Mouse (Mus musculus): ENCODE results near the gene Fam20c.

Fam20c gene

DNA sequence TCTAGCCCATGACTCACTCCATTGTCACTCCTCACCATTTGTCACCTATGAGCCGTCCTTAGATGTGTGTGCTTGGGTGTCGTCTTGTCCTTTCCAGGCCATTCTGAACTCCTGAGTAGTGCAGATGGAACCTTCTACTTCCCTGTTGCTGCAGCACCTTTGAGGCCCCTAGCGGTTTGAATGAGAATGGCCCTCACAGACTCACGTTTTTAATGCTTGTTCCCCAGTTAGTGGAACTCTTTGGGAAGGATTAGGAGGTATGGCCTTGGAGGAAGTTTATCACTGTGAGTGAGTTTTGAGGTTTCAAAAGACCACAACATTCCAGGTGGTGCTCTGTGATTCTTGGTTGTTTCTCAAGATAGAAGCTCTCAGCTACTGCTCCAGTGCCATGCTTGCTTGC, 97.8 kb downstream of the Fam20c start:
- in situ Hi-C loops (cut with MboI; ENCODE audit: low pct_unique_long_range_greater_than_20kb in 1 of 2, low sequenced_read_pairs in 2 of 2, unreplicated experiment in 1 of 2) = loop anchor here in 1 of 2 experiments (5.0 kb wide), 1 partner anchor 325 kb away; no protein-coding TSS in a partner anchor

DNA sequence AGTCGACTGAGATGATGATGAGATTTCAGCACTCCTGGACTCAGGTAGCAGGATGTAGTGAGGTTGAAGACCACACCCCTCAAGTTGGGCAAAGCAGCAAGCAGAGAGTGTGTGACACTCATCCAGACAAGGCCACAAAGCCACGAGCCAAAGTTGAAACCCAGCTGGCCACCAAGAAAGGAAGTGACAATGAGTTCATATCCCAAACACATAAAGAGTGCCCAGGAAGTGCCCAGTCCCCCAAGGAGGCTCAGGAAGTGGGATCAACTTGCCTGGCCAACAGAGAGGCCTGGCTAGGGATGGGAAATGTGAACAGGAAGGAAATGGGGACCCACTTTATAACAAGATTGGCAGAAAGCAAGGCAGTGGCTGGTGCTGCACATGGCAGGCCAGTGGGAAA, 99.0 kb downstream of the Fam20c start:
- in situ Hi-C loops (cut with MboI; ENCODE audit: low pct_unique_long_range_greater_than_20kb in 1 of 2, low sequenced_read_pairs in 2 of 2, unreplicated experiment in 1 of 2) = loop anchor here in 1 of 2 experiments (5.0 kb wide), 1 partner anchor 324 kb away; no protein-coding TSS in a partner anchor

DNA sequence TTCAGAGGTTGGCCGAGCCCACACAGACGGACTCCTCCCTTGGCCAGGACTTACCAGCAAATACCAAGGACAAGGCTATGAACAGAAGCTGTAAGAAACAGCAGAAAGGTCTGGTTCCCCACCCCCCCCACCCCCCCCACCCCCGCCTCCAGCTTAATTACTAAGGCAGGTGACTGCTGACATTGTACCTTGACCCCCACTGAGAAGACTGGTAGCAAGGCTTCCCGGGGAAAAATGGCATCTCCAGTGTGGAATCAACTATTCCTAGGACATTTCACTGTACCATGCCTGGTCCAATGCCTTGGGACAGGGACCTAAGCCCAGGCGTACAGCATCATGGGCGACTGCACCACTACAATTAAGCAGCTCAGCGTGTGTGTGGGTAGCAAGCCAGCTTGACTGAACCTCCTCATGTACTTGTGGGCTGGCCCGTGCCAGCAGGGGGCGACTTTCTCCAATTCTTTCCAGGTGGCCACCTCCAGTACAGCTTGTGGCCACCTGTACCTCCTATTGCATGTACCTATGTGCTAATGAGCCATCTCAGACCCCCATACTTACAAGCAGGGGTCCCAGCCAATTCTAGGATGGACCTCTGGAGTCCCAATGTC, 102.8 kb downstream of the Fam20c start:
- in situ Hi-C loops (cut with MboI; ENCODE audit: low pct_unique_long_range_greater_than_20kb in 1 of 2, low sequenced_read_pairs in 2 of 2, unreplicated experiment in 1 of 2) = loop anchor here in 1 of 2 experiments (5.0 kb wide), 1 partner anchor 230 kb away; no protein-coding TSS in a partner anchor

GRCm38 (mm10) chr5:138857811-138858251, 103.5 kb downstream of the Fam20c start:
- in situ Hi-C loops (cut with MboI; ENCODE audit: low pct_unique_long_range_greater_than_20kb in 1 of 2, low sequenced_read_pairs in 2 of 2, unreplicated experiment in 1 of 2) = loop anchor here in 1 of 2 experiments (5.0 kb wide), 1 partner anchor 229 kb away; no protein-coding TSS in a partner anchor
